Mouse (Mus musculus) B cell, adult 62 days (primary cell): Measurements from ENCODE around the gene Slc31a1. TPM values are rescaled to one million over a fixed set of nuclear protein-coding genes. Genes with fewer than 3 reads are reported as not detected.

Source experiments
- total RNA-seq: library from RNA; stranded (reverse); gene quantifications from 4 replicates; pipeline ENCODE4 v1.2.4, GENCODE M21; 2023

Gene Slc31a1
- 12.8 to 14.7 TPM (median 13.9 TPM) in 4 replicates for total RNA-seq

DNA sequence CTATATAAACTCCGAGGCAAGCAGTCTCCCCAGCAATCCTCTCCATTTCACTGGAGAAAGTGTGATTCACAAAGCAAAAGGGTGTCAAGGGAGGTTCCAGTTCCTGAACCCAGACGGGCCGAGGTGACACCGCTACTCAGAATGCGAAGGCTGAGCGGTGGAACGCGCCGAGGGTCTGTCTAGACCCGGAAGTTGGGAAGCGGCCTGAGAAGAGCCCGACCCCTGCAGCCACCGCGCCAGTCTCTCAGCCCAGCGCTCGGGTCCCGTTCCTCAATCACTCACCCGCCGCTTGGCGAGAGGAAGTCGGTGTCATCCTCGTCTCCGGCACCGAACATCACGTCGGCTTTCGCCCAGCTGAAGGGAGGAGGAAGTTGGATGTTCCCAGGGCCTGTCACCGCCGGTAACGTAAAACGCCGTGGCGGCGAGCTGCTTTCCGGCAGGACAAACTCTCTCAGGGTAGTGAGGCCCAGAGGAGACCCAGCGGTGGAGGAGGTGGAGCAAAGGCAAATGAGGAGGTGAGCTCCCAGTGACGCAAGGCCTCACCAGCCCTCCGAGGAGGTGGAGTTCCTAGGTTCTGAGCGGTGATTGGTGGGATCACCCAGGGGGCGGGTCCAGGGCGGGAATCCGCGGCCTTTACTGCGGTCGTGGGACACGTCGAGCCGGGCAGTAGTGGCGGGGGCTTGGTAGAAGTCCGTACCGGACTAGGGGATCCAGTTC, at the start of gene Slc31a1, which contains the start of gene Fkbp15:
TSS of gene Slc31a1 (plus strand) at position 640 of the 717 bp plus-strand sequence.
TSS of gene Fkbp15 (minus strand) at position 461 of the 717 bp plus-strand sequence.

DNA sequence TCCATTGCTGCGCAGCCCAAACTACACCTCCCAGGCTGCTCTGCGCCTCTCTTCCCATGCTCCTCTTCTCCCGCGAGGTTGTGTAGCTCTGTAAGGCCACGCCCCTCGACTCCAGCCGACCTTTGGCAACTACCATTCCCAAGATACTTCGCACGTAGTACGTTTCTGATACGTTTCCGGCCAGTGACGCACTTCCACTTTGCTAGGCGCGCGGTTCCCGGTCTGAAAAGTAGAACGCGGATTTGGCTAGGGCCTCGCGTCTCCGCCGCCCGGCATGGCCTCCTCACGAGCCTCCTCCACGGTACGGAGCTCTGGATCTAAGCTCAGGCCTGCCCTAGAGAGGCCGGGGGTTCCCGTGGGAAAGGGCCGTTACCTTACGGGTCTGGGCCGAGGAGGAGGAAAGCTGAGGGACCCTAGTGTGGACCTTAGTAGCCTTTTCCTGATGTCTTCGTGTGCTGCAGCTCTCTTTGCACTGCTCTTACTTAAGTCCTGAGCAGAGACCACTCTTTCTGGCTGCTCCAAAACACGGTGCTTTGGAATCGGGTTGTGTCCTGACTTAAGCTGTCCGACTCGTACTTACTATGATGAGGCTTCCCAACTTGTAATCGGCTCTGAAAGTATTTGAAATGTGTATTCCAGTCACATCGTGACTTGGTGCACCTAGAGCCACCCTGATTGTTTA, 48.2 kb downstream of the Slc31a1 start, which contains the start of the genes Cdc26 and Prpf4:
TSS of gene Cdc26 (minus strand) at position 42 of the 682 bp plus-strand sequence.
TSS of gene Prpf4 (plus strand) at position 197 of the 682 bp plus-strand sequence.

DNA sequence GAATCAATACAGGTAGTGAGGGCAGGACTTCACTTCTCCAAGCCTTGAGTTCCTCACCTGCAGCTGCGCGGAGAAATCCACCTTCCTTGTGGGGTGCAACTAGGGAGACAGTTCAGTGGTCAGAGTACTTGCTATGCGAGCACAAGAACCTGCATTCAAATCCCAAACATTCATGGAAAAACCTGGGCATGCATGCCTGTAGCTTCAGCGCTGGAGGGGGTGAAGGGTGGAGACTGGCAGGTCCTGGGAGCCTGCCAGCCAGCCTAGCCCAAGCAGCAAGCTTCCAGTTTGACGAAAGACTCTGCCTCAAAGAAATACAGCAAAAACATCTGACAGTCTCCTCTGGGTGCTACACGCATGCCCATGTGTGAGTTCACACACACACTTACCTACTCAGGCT, 74.6 kb downstream of the Slc31a1 start, which contains the start of gene Rnf183:
TSS of gene Rnf183 (minus strand) at position 172 of the 400 bp plus-strand sequence.

Other genes with a start within 250 kb of the Slc31a1 start
- not detected in 4 replicates for gene Mup21, start 209.9 kb upstream of the Slc31a1 start, total RNA-seq
- not detected in 4 replicates for gene Zfp37, start 129.7 kb upstream of the Slc31a1 start, total RNA-seq
- 3.4 to 5.1 TPM (median 4.3 TPM) in 4 replicates for gene Slc31a2, start 98.2 kb upstream of the Slc31a1 start, total RNA-seq
- gene Fkbp15, start 179 bp upstream of the Slc31a1 start, total RNA-seq: 102 to 109 TPM (median 105 TPM) in 4 replicates
- 48.4 to 56.4 TPM (median 48.7 TPM) in 4 replicates for gene Cdc26, start 47.9 kb downstream of the Slc31a1 start, total RNA-seq
- gene Prpf4, start 48.1 kb downstream of the Slc31a1 start, total RNA-seq: 24.8 to 28.4 TPM (median 25.4 TPM) in 4 replicates
- not detected in 4 replicates for gene Rnf183, start 74.5 kb downstream of the Slc31a1 start, total RNA-seq
- gene Wdr31, start 110.2 kb downstream of the Slc31a1 start, total RNA-seq: not detected in 4 replicates
- 9.1 to 11.5 TPM (median 10.5 TPM) in 4 replicates for gene Bspry, start 119.3 kb downstream of the Slc31a1 start, total RNA-seq
- gene Hdhd3, start 142.7 kb downstream of the Slc31a1 start, total RNA-seq: 0.49 to 0.98 TPM (median 0.83 TPM) in 3 of 4 replicates, not detected in the other
- gene Alad, start 159.2 kb downstream of the Slc31a1 start, total RNA-seq: 16.5 to 24.8 TPM (median 19.7 TPM) in 4 replicates
- gene Pole3, start 164.3 kb downstream of the Slc31a1 start, total RNA-seq: 18.5 to 21.5 TPM (median 20.9 TPM) in 4 replicates
- 0.32 to 1.2 TPM (median 0.84 TPM) in 4 replicates for gene 4933430I17Rik, start 164.6 kb downstream of the Slc31a1 start, total RNA-seq
- 30.4 to 40.4 TPM (median 35.8 TPM) in 4 replicates for gene Rgs3, start 199.1 kb downstream of the Slc31a1 start, total RNA-seq